Mouse (Mus musculus) liver, embryonic 14.5 days (tissue): ENCODE results near the gene Mllt1. TPM values are rescaled to one million over a fixed set of nuclear protein-coding genes. Genes with fewer than 3 reads are reported as not detected.

Source experiments
- ATAC-seq: fragments of 200-750 bp; cut with Nextera tagmentation; 2 replicates; pipeline ENCODE4 v1.8.0; 2017; ENCODE audit warnings: moderate number of reproducible peaks, mild to moderate bottlenecking, moderate library complexity; ENCODE audit not compliant: insufficient read depth
- DNase-seq, 3 experiments: peaks; one replicate each; pipeline ENCODE4 v3.0.0-alpha.2; 2012 to 2013; ENCODE audit warnings: low read depth in 3 of 3, low spot score in 3 of 3
- H3K27ac ChIP-seq: fragments of 300-500 bp; sonication (generic); 2 replicates; pipeline ENCODE4 v1.5.1; 2014; ENCODE audit warnings: moderate library complexity, mild to moderate bottlenecking, control low read depth, inconsistent platforms
- H3K27me3 ChIP-seq: fragments of 300-500 bp; sonication (generic); 2 replicates; pipeline ENCODE4 v1.6.1; 2014; ENCODE audit warnings: mild to moderate bottlenecking, low read length, moderate library complexity; ENCODE audit not compliant: control insufficient read depth, insufficient read depth
- H3K36me3 ChIP-seq: fragments of 300-500 bp; sonication (generic); replicated peaks from 2 replicates; pipeline ENCODE4 v1.6.1; 2014; ENCODE audit warnings: low read depth; ENCODE audit not compliant: control insufficient read depth, insufficient read depth
- H3K4me1 ChIP-seq, 2 experiments: fragments of 200-500 bp in 1 of 2; fragments of 300-500 bp in 1 of 2; sonication (generic) in 1 of 2; replicated peaks; 2 replicates each; pipeline ENCODE4 v1.6.1; 2012 to 2014; ENCODE audit warnings: antibody characterized with exemption in 1 of 2, inconsistent platforms in 1 of 2, low read length in 1 of 2; ENCODE audit not compliant: control insufficient read depth in 2 of 2, insufficient read depth in 2 of 2
- H3K4me2 ChIP-seq: fragments of 300-500 bp; sonication (generic); 2 replicates; pipeline ENCODE4 v1.6.1; 2014; ENCODE audit warnings: low read depth, mild to moderate bottlenecking, control low read depth, moderate library complexity
- H3K4me3 ChIP-seq, 2 experiments: fragments of 200-500 bp in 1 of 2; fragments of 300-500 bp in 1 of 2; sonication (generic) in 1 of 2; 2 replicates each; pipeline ENCODE4 v1.5.1; 2012 to 2014; ENCODE audit warnings: low read depth in 2 of 2, low read length in 2 of 2, mild to moderate bottlenecking in 2 of 2, control low read depth in 1 of 2, inconsistent platforms in 1 of 2, moderate library complexity in 1 of 2; ENCODE audit not compliant: insufficient read depth in 1 of 2
- H3K9ac ChIP-seq: fragments of 300-500 bp; sonication (generic); replicated peaks from 2 replicates; pipeline ENCODE4 v1.6.1; 2014; ENCODE audit warnings: mild to moderate bottlenecking, control low read depth, moderate library complexity
- H3K9me3 ChIP-seq: fragments of 300-500 bp; sonication (generic); 2 replicates; pipeline ENCODE4 v1.6.1; 2016; ENCODE audit warnings: low read length, mixed read lengths; ENCODE audit not compliant: control insufficient read depth
- CTCF ChIP-seq: IDR thresholded peaks from 2 replicates; pipeline ENCODE4 v1.5.1; 2016; ENCODE audit warnings: antibody characterized with exemption, low read depth, control low read depth
- EP300 ChIP-seq: IDR thresholded peaks from 2 replicates; pipeline ENCODE4 v1.6.1; 2016; ENCODE audit warnings: antibody characterized with exemption, low read depth
- WGBS: fragments of 180-500 bp; shearing (Covaris S2); extraction: QIAGEN DNeasy Blood & Tissue Kit; methylation state at CpG from one replicate; pipeline ENCODE4 v1.1.7; 2014; ENCODE audit not compliant: insufficient replicate concordance; 5-methylcytosine and 5-hydroxymethylcytosine counted together
- polyA plus RNA-seq, 2 experiments: library from polyadenylated mRNA; depleted of rRNA in 1 of 2; stranded (reverse) in 1 of 2; unstranded in 1 of 2; fragments of >200 nt; fragmentation: Nextera tagmentation in 1 of 2; extraction: Ambion mirVana in 1 of 2; gene quantifications; 2 replicates each; pipeline versions ENCODE4 v1.2.1 to v1.2.3; 2012 to 2014

The Mllt1 gene
- polyA plus RNA-seq, 2 experiments, result 3.7 to 12.0 TPM

DNA sequence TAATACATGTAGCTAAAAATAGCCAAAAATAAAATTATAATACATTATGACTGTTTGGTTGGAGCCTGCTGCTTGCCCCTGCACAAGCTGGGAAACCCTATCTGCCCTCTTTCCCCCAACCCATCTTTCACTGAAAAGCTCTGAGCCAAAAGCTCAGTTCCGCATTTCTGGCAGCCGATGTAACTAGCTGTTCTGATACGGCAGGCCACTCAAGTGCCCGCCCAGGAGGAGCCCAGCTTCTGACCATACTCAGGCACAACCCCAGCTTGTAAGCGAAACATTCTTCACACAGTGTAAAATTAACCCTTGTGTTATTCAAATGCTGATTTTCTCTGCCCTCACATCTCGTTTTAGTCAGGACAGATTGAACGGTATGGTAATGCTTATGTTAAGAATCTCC lies 76.3 kb downstream of the Mllt1 start:
- Histone ChIP-seq H3K27ac (no peak overlapping the region), H3K36me3 (no peaks in the 10 kb centered on the region)
- no peak for ATAC-seq

DNA sequence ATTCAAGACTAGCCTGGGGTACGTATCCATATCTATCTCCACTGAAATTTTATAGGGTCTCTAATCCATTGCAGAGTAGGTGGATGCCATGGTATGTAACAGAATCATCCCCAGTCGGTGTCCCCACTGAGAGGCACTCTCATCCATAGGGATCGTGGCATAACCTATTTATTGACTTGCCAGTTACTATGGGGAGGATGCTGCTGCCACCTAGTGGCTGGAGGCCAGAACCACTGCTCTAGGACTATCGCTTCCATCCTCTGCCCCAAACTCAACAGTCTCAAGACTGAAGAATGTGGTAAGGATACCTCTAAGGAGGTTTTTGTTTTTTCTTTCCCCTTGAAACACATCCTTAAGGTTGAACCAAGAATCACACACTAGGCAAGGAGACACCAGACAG lies 77.0 kb downstream of the Mllt1 start:
- ATAC-seq, result no peak

More for the DNA sequence above, 76.3 kb downstream of the Mllt1 start:
- TF ChIP-seq CTCF (no peak), EP300 (no peak)
- Histone ChIP-seq H3K9me3 (no peaks in the 10 kb centered on the region), H3K27me3 (no peaks in the 10 kb centered on the region), H3K9ac (no peak overlapping the region), H3K4me2 (no peak overlapping the region), H3K4me1 (peaks cover 0 to 4% of the 10 kb centered on the region in 2 experiments; a peak in 1 of 4 replicates), H3K4me3 (no peak overlapping the region)
- 31% methylated on average over 7 of the region's 7 CpGs for WGBS
- DNase-seq, result no peak

DNA sequence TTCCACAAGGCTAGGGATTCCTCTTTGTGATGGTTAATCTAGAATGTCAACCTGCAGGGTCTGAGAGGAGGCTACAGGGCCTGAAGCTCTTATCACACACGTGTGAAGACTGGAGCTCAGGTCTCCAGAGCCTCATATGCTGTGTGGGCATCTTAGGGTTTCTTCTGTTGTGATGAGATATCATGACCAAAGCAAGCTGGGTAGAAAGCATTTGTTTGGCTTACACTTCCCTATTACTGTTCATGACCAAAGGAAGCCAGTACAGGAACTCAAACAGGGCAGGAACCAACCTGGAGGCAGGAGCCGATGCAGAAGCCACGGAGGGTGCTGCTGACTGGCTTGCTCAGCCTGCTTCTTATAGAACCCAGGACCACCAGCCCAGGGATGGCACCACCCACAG lies 79.8 kb downstream of the Mllt1 start:
- TF ChIP-seq CTCF, result no peak
- TF ChIP-seq EP300, result no peak
- no peak overlapping the region for H3K4me2 ChIP-seq
- WGBS, result 11% methylated on average over 3 of the region's 3 CpGs

More for the DNA sequence above, 77.0 kb downstream of the Mllt1 start:
- Histone ChIP-seq H3K4me1 (peaks cover 0 to 4% of the 10 kb centered on the region in 2 experiments; a peak in 1 of 4 replicates), H3K27me3 (no peaks in the 10 kb centered on the region), H3K27ac (no peak overlapping the region), H3K9ac (no peak overlapping the region), H3K4me3 (no peak overlapping the region), H3K9me3 (no peaks in the 10 kb centered on the region), H3K36me3 (no peaks in the 10 kb centered on the region), H3K4me2 (no peak overlapping the region)
- 42% methylated on average over 4 of the region's 4 CpGs for WGBS
- TF ChIP-seq CTCF, result peak; percentile 97
- no peak for TF ChIP-seq EP300
- DNase-seq, result peak; percentile 43 to 57 (median 49)

DNA sequence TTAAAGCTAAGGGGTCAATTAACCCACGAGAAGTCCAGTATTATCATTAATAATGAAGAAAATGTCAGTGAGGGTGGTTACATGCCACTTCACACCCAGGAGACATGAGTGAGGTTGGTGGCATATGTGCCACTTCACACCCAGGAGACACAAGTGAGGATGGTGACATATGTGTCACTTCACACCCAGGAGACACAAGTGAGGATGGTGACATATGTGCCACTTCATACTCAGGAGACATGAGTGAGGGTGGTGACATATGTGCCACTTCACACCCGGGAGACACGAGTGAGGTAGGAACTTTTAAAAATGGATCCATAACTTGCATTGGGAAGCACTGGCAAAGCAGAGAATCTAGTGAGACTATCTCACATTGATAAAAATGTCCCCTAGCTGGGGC lies 84.0 kb downstream of the Mllt1 start:
- Histone ChIP-seq H3K36me3 (no peaks in the 10 kb centered on the region), H3K9me3 (no peaks in the 10 kb centered on the region), H3K27ac (no peak overlapping the region), H3K4me2 (no peak overlapping the region), H3K27me3 (no peaks in the 10 kb centered on the region), H3K4me3 (no peak overlapping the region), H3K4me1 (no peaks in the 10 kb centered on the region), H3K9ac (no peak overlapping the region)
- WGBS, result 51% methylated on average over 3 of the region's 3 CpGs
- DNase-seq (no peak), ATAC-seq (no peak)
- TF ChIP-seq EP300 (no peak), CTCF (no peak)

More for the DNA sequence above, 79.8 kb downstream of the Mllt1 start:
- Histone ChIP-seq H3K36me3 (no peaks in the 10 kb centered on the region), H3K27ac (no peak overlapping the region), H3K27me3 (no peaks in the 10 kb centered on the region), H3K9ac (no peak overlapping the region), H3K9me3 (no peaks in the 10 kb centered on the region), H3K4me1 (no peaks in the 10 kb centered on the region), H3K4me3 (no peak overlapping the region)
- ATAC-seq, result no peak
- DNase-seq, result no peak

DNA sequence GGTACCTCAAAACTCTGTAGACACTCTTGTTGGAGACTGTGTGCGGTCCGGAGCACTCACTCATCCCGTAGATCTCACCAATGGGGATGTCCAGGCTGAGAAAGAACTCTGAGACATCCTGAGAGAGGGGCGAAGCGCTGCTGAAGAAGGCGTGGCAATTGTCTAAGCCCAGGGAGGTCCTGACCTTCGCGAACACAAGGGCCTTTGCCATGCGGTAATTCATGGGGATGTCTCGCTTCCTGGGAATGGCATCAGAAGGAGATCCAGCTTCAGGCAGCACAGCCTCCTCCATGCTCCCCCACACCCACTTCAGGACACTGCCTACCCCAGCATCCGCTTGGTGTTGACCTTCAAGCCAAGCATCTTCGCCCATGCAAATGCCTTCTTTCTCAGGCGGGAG lies 85.5 kb downstream of the Mllt1 start:
- Histone ChIP-seq H3K27ac (no peak overlapping the region), H3K27me3 (no peaks in the 10 kb centered on the region), H3K4me1 (no peaks in the 10 kb centered on the region), H3K36me3 (no peaks in the 10 kb centered on the region), H3K4me3 (no peak overlapping the region), H3K9me3 (no peaks in the 10 kb centered on the region), H3K4me2 (no peak overlapping the region), H3K9ac (no peak overlapping the region)
- DNase-seq, result no peak
- ATAC-seq, result no peak
- WGBS, result 71% methylated on average over 13 of the region's 13 CpGs
- TF ChIP-seq EP300 (no peak), CTCF (no peak)
